Mouse (Mus musculus) liver, embryonic 11.5 days (tissue): ENCODE results near the gene Vps8. TPM values are rescaled to one million over a fixed set of nuclear protein-coding genes. Genes with fewer than 3 reads are reported as not detected.
A peak's percentile ranks its signal among the peaks of the same experiment; 100 is the strongest.

Experiments
- ATAC-seq: fragments of 200-750 bp; cut with Nextera tagmentation; replicated peaks from 2 replicates; pipeline ENCODE4 v1.8.0; 2017; ENCODE audit warnings: moderate number of reproducible peaks, mild to moderate bottlenecking, moderate TSS enrichment, moderate library complexity; ENCODE audit not compliant: low FRiP score
- DNase-seq: peaks from one replicate; pipeline ENCODE4 v3.0.0-alpha.2; 2017; ENCODE audit warnings: low spot score
- H3K27ac ChIP-seq: fragments of 300-500 bp; sonication (generic); 2 replicates; pipeline ENCODE4 v1.5.1; 2014; ENCODE audit warnings: mild to moderate bottlenecking, low read depth, low read length, control low read depth
- H3K27me3 ChIP-seq: fragments of 300-500 bp; sonication (generic); replicated peaks from 2 replicates; pipeline ENCODE4 v1.6.1; 2014; ENCODE audit warnings: low read length, mixed read lengths; ENCODE audit not compliant: control insufficient read depth, insufficient read depth
- H3K36me3 ChIP-seq: fragments of 300-500 bp; sonication (generic); 2 replicates; pipeline ENCODE4 v1.6.1; 2014; ENCODE audit warnings: mild to moderate bottlenecking, low read length, moderate library complexity, mixed read lengths; ENCODE audit not compliant: control insufficient read depth, insufficient read depth
- H3K4me1 ChIP-seq: fragments of 300-500 bp; sonication (generic); replicated peaks from 2 replicates; pipeline ENCODE4 v1.6.1; 2014; ENCODE audit warnings: low read length, mixed read lengths; ENCODE audit not compliant: control insufficient read depth, insufficient read depth
- H3K4me2 ChIP-seq: fragments of 300-500 bp; sonication (generic); 2 replicates; pipeline ENCODE4 v1.6.1; 2014; ENCODE audit warnings: mild to moderate bottlenecking, control low read depth, moderate library complexity
- H3K4me3 ChIP-seq: fragments of 300-500 bp; sonication (generic); 2 replicates; pipeline ENCODE4 v1.5.1; 2014; ENCODE audit warnings: low read depth, low read length, control low read depth
- H3K9ac ChIP-seq: fragments of 300-500 bp; sonication (generic); 2 replicates; pipeline ENCODE4 v1.6.1; 2014; ENCODE audit warnings: low read depth, low read length, control low read depth
- H3K9me3 ChIP-seq: fragments of 300-500 bp; sonication (generic); 2 replicates; pipeline ENCODE4 v1.6.1; 2016; ENCODE audit warnings: low read length, inconsistent platforms, mixed read lengths; ENCODE audit not compliant: control insufficient read depth
- WGBS: fragments of 180-500 bp; shearing (Covaris S2); extraction: QIAGEN DNeasy Blood & Tissue Kit; methylation state at CpG from one replicate; pipeline ENCODE4 v1.1.7; 2014; 5-methylcytosine and 5-hydroxymethylcytosine counted together
- polyA plus RNA-seq: library from polyadenylated mRNA; unstranded; fragments of >200 nt; fragmentation: Nextera tagmentation; extraction: Ambion mirVana; gene quantifications from 2 replicates; pipeline ENCODE4 v1.2.1, GENCODE M21; 2014

The Vps8 gene
- polyA plus RNA-seq, 1 experiment from 2014 or later = 15.9 TPM

- ATAC-seq = no peak
- Histone ChIP-seq H3K9ac (no peak overlapping the region), H3K36me3 (no peaks in the 10 kb centered on the region), H3K4me3 (no peak overlapping the region), H3K9me3 (no peaks in the 10 kb centered on the region), H3K4me1 (no peaks in the 10 kb centered on the region; the same call in 1 of the 2 replicates), H3K27me3 (0 out of 2 replicates have a peak, but pooled peaks cover 2% of the 10 kb centered on the region), H3K4me2 (no peak overlapping the region), H3K27ac (peak overlapping the region; percentile 10; the same call in 1 of the 2 replicates)
- 47% methylated on average over 8 of the region's 8 CpGs for WGBS
- DNase-seq = no peak
These were observed 24.4 kb upstream of the Vps8 start for GRCm38 (mm10) chr16:21398345-21399051.

- WGBS = 57% methylated on average over 4 of the region's 4 CpGs
- Histone ChIP-seq H3K27me3 (no peaks in the 10 kb centered on the region), H3K9me3 (no peaks in the 10 kb centered on the region), H3K9ac (no peak overlapping the region), H3K27ac (no peak overlapping the region), H3K4me2 (no peak overlapping the region), H3K4me3 (no peak overlapping the region), H3K36me3 (no peaks in the 10 kb centered on the region), H3K4me1 (no peaks in the 10 kb centered on the region; the same call in 1 of the 2 replicates)
- DNase-seq = no peak
- ATAC-seq = no peak
These were observed 23.0 kb upstream of the Vps8 start for GRCm38 (mm10) chr16:21399942-21400341.

GRCm38 (mm10) chr16:21402068-21402467 is 20.9 kb upstream of the Vps8 start:
- Histone ChIP-seq H3K9me3 (no peaks in the 10 kb centered on the region), H3K4me2 (no peak overlapping the region), H3K36me3 (no peaks in the 10 kb centered on the region), H3K4me1 (no peaks in the 10 kb centered on the region; the same call in 1 of the 2 replicates), H3K27ac (no peak overlapping the region), H3K9ac (no peak overlapping the region), H3K4me3 (no peak overlapping the region), H3K27me3 (no peaks in the 10 kb centered on the region)
- 62% methylated on average over 17 of the region's 17 CpGs for WGBS
- DNase-seq = no peak
- no peak for ATAC-seq

GRCm38 (mm10) chr16:21403402-21403801 is 19.5 kb upstream of the Vps8 start:
- DNase-seq (no peak), ATAC-seq (no peak)
- Histone ChIP-seq H3K36me3 (no peaks in the 10 kb centered on the region), H3K9me3 (no peaks in the 10 kb centered on the region), H3K4me2 (no peak overlapping the region), H3K4me3 (no peak overlapping the region), H3K27ac (no peak overlapping the region), H3K4me1 (no peaks in the 10 kb centered on the region; the same call in 1 of the 2 replicates), H3K27me3 (no peaks in the 10 kb centered on the region), H3K9ac (no peak overlapping the region)
- WGBS = 68% methylated on average over 2 of the region's 2 CpGs

- Histone ChIP-seq H3K4me3 (no peak overlapping the region), H3K4me2 (no peak overlapping the region), H3K9me3 (no peaks in the 10 kb centered on the region), H3K36me3 (no peaks in the 10 kb centered on the region), H3K4me1 (no peaks in the 10 kb centered on the region), H3K27me3 (no peaks in the 10 kb centered on the region), H3K9ac (no peak overlapping the region), H3K27ac (no peak overlapping the region)
- WGBS = 55% methylated on average over 5 of the region's 5 CpGs
- DNase-seq (no peak), ATAC-seq (no peak)
These were observed 18.3 kb upstream of the Vps8 start for GRCm38 (mm10) chr16:21404631-21405030.

GRCm38 (mm10) chr16:21405224-21405969 is 17.5 kb upstream of the Vps8 start:
- no peaks in the 10 kb centered on the region for H3K4me1 ChIP-seq
- DNase-seq (no peak), ATAC-seq (no peak)
- H3K9me3 ChIP-seq = no peaks in the 10 kb centered on the region
- 55% methylated on average over 6 of the region's 6 CpGs for WGBS
- H3K27me3 ChIP-seq = no peaks in the 10 kb centered on the region
- H3K27ac ChIP-seq = no peak overlapping the region
- no peak overlapping the region for H3K9ac ChIP-seq
- no peaks in the 10 kb centered on the region for H3K36me3 ChIP-seq
- H3K4me2 ChIP-seq = no peak overlapping the region
- no peak overlapping the region for H3K4me3 ChIP-seq

GRCm38 (mm10) chr16:21406136-21406535 is 16.8 kb upstream of the Vps8 start:
- no peaks in the 10 kb centered on the region for H3K9me3 ChIP-seq
- ATAC-seq (no peak), DNase-seq (no peak)
- H3K27me3 ChIP-seq = no peaks in the 10 kb centered on the region
- 47% methylated on average over 6 of the region's 6 CpGs for WGBS
- no peak overlapping the region; the same call in 1 of the 2 replicates for H3K27ac ChIP-seq
- no peak overlapping the region for H3K4me2 ChIP-seq
- no peak overlapping the region for H3K9ac ChIP-seq
- H3K4me1 ChIP-seq = no peaks in the 10 kb centered on the region
- no peak overlapping the region for H3K4me3 ChIP-seq
- H3K36me3 ChIP-seq = no peaks in the 10 kb centered on the region

GRCm38 (mm10) chr16:21411779-21412178 is 11.1 kb upstream of the Vps8 start:
- no peaks in the 10 kb centered on the region for H3K9me3 ChIP-seq
- no peak overlapping the region for H3K27ac ChIP-seq
- no peak overlapping the region for H3K4me3 ChIP-seq
- H3K4me1 ChIP-seq = no peaks in the 10 kb centered on the region
- no peaks in the 10 kb centered on the region for H3K27me3 ChIP-seq
- H3K4me2 ChIP-seq = no peak overlapping the region
- ATAC-seq = no peak
- H3K9ac ChIP-seq = no peak overlapping the region
- no peaks in the 10 kb centered on the region for H3K36me3 ChIP-seq
- DNase-seq = no peak
